Mouse (Mus musculus): Measurements from ENCODE around the gene Palm2. TPM values are rescaled to one million over a fixed set of nuclear protein-coding genes. Genes with fewer than 3 reads are reported as not detected.

The Palm2 gene
- total RNA-seq, 2 experiments from 2014 or later, result 10.3 to 43.5 TPM

DNA sequence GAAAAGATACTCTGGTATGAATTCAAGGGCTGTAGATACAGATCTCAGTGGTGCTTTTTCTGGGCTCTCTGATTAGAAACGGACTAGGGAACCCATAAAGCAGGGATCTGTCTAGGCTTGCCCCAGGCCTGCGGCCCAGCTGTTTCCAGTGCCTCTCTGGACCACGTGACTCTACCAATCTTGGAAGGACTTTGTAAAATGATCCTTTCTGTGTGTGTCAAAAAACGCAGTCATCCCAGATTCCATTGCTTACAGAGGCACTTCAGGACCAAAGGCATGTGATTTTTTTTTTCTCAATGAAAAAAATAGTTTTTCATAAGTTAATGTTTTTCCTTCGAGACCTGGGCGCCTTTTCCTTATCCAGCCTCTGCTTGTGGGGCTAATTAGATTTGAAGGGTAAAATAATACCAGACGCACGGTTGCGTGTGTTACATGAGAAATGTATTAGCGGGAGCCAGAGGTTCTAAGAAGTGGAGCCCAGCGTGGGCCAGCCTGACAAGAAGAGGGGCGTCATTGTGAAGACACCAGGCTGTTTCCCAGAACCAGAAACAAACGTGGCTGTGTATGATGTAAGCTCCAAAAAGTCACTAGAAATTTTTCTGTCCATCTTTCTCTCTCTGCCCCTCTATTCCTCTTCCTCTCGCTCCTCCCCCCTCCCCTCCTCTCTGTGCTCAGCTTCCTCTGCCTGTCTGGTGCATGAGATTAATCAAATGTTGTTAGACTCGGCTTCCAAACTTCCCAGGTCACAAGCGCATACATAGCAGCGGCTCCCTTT lies 177.4 kb downstream of the Palm2 start:
- no peak for DNase-seq (ENCODE audit: low spot score in 2 of 2)

DNA sequence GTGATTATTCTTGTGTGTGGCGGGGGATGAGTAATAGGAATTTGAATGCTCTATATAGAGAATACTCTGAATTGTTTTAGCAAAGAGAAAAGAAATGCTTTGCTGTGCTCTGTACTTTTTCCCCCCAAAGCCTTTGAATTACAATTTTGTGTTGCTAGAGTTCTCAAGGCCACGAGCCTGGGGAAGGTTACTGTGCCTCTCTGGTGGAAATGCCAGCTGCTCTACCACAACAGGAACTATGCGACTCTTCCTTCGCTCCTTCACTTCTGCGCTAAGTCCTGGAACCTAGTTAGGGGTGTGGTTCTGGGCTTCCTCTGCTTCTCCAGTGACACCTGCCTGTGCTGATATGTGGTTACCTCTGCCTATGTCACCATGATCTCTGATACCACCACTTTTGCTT lies 178.7 kb downstream of the Palm2 start:
- no peak for DNase-seq (ENCODE audit: low spot score in 2 of 2)

DNA sequence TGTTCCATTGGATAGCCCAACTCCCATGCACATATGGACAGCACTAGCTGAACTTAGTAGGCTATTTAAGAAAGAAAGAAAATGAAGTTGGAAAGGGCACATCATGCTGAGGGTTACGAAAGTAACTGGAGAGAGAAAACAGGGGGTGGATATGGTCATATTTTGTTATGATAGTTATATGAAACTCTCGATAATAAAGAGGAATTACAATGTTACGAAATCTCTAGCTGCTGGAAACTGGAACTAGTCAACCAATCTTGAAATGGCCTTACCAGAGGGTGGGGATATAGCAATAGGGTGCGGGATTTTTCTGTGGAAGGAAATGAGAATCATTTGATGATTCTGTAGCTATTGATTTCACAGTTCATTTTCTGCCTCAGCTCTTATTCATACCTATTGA lies 180.6 kb downstream of the Palm2 start:
- DNase-seq (ENCODE audit: low spot score in 2 of 2), result no peak

DNA sequence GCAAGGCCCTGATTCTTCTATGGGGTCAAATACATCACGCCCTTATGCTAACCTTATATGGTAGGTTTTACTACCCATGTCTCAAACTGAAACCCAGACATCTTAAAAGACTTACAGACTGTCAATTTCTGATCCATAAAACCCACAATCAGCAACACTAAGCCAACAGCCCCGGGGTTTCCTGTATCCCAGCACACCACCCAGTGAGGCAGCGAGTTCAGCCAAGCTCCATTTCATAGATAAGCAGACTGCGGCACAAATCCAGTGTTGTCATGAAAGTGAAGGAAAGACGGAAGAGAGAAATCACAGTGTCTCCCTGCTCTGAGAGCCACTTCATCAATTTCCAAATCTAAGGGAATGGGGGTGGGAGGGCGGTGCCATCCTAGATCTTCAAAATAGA lies 184.7 kb downstream of the Palm2 start:
- DNase-seq (ENCODE audit: low spot score in 2 of 2), result no peak

DNA sequence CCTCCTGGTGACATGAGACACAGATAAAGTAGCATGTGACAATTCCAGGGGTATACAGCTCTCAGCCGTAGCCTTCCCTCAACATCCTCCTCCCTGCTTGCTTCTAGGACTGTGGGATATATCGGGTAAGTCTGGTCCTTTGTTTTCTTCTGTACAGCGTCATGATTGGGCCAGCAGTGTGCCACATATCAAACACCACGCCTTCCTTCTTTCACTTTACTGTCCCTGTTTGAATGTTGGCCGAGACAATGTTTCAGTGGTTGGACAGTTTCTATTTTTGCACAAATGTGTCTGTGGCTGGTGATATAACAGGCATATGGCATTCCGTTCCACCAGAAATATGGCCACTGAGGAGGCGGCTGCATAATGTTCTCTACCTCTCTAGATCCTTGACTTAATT lies 188.8 kb downstream of the Palm2 start:
- no peak for DNase-seq (ENCODE audit: low spot score in 2 of 2)

DNA sequence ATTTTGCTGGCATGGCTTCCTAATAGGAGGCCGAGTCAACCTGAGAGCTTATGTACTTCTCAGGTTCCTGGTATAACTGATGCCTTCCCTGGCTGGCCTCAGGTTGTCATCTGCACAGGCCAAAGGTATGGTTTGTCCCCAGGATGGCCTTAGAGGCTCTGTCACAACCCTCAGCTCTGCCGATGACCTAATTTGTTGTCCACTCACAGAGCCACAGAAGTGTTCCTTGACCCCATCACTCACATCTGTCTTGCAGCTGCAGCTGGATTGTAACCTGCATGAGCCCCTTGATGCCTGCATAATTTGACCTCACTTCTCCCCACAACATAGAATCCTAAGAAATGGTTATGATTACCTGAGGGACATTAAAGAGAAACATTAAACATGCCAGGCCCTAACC lies 190.8 kb downstream of the Palm2 start:
- no peak for DNase-seq (ENCODE audit: low spot score in 2 of 2)

DNA sequence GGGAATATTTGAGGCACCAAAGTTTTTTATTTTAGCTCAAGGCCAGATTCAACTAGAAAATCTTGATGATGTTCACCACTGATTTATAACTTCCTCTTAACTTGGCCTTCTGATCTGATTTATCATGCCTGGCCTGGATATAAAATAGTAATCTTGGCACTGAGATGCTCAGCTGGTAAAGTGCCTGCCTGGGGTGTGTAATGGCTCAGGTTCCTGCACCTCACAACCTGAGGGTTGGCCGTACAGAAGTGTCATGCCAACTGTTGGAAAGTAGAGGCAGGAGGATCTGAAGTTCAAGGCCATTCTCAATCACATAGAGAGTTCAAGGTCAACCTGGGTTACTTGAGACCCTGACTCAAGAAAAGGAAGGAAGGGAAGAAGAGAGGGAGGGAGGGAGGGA lies 191.3 kb downstream of the Palm2 start:
- no peak for DNase-seq (ENCODE audit: low spot score in 2 of 2)

DNA sequence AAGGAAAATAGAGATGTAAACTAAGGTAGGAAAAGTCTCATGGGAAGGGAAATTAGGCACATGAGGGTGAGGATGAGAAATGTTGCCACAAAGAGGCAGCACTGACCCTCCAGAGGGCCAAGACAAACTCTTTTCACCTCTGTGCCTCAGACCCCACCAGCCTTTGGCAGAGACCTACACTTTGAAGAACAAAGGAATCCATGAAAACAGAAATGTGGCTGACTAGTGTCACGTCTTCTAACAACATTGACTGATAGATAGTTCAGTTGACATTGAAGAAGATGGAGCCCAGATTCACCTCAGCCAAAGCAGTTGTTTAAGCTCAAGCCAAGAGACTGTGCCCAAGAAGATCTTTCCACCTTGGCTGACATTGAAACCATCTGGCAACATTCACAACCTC lies 191.7 kb downstream of the Palm2 start:
- no peak for DNase-seq (ENCODE audit: low spot score in 2 of 2)

DNA sequence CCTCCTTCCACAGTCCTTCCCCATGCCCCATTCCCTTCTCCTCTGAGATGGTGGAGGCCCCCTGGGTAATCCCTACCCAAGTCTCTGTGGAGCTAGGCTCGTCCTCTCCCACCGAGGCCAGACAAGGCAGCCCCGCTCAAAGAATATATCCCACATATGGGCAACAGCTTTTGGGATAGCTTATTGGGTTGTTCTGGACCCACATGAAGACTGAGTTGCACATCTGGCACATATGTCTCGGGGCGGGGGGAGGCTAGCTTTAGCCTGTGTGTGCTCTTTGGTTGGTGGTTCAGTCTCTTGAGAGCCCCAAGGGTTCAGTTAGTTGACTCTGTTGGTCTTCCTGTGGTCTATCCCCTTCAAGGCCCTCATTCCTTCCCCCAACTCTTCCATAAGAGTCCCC lies 192.9 kb downstream of the Palm2 start:
- DNase-seq (ENCODE audit: low spot score in 2 of 2), result no peak

DNA sequence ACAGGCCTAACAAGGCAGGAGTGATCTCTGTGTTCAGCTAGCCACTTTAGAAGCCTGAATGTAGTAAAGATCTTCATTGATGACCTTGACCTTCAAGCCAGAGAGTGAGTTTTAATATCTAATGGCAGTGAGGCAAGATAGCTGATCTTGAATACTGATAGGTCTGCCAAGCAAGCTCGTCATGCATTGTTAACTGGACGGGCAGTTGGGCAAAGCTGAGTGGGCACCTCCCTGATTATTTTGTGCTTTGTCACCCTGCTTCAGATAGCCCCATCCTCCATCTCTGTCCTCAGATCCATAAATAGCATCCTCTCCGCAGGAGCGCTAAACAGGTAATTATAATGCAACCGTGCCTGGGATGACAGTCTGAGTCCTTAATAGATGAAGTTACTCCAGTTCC lies 198.3 kb downstream of the Palm2 start:
- DNase-seq (ENCODE audit: low spot score in 2 of 2), result no peak

DNA sequence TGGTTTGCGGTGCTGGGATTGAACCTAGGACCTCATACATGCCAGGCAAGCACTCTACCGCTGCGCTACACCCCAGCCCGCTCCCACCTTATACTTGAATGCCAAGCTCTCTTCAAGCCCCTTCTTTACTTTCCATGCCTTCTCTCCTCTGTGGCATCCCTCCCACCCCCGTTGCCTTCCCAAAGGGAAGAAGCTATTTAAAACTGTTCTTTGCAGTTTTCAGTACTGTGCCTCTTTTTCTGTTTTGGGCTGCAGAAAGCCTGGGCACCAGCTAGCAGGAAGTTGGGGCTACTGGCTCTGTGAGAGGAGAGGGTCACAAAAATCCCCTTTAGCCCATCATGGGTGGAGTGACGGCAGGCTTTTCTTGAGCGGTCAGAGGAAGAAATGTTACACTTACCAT lies 199.0 kb downstream of the Palm2 start:
- no peak for DNase-seq (ENCODE audit: low spot score in 2 of 2)

DNA sequence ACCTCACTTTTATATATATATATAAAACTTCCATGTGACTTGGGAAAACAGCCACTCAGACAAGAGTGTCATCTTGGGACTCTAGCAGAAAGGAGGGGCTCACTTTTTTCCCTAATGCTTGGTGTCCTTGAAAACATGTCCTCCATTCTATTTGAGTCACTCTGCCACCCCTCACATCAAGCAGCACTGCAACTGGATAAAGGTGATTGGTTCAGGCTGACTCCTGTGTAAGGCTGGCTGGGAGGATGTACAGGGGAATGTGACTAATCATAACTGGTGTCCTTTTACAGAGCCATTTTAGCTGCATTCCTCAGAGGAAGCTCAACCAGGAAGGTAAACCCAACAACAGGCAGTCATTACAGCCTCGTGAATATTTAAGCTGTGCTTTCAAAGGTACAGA lies 200.9 kb downstream of the Palm2 start:
- DNase-seq (ENCODE audit: low spot score in 2 of 2), result no peak

DNA sequence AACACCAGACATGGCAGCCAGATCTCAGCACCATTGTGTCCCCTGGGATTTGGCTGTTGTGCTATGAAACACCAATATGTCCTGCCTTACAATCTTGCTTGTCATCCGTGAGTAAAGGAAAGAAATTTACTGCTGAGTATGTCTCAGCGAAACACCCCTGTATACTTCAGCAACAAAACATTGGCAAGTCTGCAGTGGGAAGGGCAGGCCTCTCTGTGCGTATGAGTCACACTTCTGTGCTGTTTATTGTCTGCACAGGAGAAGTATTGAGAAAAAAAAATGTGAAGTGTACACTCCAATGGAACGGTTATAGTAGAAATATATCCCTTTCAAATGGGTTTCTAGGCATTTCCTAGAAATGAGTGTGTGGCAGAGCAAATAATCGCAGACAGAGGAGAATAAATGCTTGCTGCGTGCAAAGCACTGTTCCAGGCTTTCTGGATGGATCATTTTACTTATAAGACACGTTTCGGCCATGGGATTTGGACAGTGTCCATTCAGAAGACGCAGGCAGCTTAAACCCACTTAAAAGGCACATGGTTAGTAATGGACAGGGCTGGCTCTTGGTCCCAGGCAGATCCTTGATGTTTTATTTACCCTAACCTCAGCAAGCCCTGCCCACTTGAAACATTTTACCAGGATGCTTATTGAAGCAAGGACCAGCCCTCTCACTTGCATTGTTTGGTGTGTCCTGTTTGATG lies 202.9 kb downstream of the Palm2 start:
- DNase-seq (ENCODE audit: low spot score in 2 of 2), result no peak

DNA sequence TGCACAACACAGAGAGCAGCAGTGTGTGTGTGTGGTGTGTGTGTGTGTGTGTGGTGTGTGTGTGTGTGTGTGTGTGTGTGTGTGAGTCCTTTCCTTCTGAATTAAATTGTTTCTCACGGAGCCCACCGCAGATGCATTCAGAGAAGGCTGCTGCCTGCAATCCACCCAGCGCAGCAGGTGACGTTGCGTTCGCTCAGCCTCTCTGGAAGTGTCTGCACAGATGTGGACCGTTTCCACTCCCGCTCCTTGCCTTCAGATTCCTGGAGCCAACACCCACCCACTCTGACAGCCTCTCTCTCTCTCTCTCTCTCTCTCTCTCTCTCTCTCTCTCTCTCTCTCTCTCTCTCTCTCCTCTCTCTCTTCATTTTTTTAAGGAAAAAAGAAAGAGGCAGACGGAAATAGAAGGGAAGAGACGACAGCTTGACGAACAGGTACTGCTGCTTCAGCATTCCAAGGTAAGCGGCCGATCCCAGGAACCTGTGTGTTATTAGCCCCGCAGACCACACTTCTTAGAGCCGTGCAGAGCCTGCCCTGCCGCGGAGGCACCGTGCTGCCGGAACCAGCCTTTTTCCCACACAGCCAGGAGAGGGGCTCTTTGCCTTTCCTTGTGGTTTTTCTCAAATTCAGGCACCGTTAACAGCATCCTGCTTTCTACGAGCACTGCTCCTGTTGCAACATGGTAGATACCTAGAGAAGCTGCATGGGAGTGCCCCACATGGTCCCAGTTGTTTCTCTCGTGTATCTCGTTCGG lies 203.8 kb downstream of the Palm2 start:
- no peak for DNase-seq (ENCODE audit: low spot score in 2 of 2)

DNA sequence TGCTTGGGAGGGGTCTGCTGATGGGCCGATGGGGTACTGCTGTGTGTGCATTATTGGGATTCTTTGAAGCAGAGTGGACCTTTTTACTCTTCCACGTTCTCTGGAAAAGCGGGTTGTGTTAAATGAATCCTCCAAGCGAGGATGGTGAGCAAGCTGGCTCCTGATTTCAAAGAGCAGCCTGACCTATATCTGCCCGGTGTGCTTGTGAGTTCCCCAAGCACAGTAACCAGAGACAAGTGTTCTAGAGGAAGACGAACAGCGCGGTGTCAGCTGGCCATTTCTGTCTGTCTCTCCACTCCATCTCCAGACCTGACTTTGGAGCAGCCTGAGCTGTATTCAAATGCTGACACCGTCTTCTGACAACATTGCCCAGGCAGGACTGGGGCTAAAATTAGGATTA lies 204.9 kb downstream of the Palm2 start:
- DNase-seq (ENCODE audit: low spot score in 2 of 2), result no peak

DNA sequence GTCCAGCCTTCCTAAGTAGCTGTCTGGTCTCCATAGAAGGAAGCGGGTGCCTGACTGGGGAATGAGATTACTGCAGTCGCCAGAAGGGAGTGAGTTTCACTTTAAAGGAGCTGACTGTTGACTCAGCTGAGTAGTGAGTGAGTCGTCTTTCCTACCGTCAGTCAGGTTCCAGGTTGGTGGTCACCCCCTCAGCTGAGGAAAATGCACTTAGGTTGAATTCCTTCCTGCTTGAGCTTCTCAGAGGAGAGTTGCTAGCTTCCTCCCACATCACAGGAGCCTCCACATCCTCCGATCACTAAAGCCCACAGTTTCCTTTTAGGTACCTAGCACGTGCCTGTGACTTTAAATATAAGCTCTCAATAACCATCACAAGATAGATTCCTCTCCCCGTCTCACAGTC lies 206.2 kb downstream of the Palm2 start:
- DNase-seq (ENCODE audit: low spot score in 2 of 2), result no peak

DNA sequence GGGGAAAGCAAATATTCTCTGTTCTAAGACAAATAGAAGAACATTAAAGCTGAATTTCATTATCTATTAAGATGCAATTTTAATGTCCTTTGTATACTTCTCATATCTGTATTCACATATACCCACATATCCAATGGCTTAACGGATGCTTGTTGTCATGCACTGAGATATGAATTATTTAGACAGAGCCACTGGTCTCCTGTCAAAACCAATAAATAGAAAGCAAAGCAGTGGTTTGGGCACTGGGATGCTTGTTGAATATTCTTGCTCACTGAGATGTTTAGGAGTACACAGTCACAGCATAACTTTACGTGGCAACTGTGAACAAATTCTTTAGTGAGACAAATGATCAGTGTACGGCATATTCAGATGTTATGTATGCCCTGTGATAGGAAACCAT lies 206.9 kb downstream of the Palm2 start:
- DNase-seq (ENCODE audit: low spot score in 2 of 2), result no peak

DNA sequence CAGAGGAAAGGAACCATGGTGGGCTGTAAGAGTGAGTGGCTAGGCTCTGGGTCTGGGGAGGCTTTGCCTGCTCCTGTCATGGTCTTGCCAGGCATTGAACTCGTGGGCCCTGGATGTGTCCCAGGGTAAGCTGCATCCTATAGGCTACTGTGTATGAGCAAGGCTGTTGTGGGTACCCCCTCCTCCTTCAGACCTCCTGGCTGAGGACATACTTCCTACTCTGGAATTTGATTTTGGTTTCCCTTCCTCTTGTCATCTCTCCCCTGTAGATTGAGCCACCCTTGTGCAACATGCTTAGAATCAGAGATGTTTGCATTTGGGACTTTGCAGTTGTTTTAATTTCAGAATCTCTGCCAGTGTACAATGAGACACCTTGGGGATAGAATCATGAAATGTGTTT lies 216.9 kb downstream of the Palm2 start:
- DNase-seq (ENCODE audit: low spot score in 2 of 2), result no peak

DNA sequence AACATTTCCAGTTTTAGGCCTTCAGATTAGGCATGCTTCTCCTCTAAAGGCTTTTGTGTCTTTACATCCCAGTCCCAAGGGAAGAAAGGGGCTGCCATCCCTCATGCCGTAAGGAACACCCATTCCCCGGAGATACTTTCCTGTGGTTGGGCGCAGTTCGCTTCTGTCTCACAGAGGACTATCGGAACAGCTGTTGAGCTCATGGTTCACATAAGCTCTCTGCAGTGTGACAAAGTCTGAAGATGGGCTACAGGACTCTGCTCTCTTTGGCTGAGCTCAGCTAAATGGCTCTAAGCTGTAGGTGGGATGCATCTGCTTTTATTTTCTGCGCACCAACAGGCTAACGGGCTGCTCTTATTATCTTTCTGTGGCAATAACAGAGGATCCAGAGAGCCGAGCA lies 217.5 kb downstream of the Palm2 start:
- no peak for DNase-seq (ENCODE audit: low spot score in 2 of 2)

DNA sequence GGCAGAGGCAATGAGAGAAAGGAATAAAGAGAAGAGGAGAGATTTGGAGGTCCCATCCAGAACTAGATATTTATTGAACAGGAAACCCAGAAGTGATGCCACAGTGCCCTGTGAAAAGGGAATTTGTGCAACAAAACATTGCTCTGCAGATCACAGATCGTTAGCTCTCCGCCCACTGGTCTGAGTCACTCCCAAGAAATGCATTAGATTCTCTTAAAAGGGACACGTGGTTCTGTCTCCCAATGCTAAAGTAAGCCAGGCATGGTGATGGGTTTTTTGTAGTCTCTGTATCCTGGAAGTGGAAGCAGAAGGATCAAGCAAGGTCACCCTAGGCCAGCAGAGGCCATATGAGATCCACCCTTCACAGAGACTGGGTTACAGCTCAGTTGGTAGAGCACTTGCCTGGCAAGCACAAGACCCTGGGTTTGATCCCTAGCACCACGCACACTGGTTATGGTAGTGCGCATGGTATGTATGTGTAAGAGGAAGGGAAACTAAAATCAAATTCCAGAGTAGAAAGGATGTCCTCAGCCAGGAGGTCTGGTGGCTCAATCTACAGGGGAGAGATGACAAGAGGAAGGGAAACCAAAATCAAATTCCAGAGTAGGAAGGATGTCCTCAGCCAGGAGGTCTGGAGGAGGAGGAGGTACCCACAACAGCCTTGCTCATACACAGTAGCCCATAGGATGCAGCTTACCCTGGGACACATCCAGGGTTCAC lies 218.3 kb downstream of the Palm2 start:
- no peak for DNase-seq (ENCODE audit: low spot score in 2 of 2)

DNA sequence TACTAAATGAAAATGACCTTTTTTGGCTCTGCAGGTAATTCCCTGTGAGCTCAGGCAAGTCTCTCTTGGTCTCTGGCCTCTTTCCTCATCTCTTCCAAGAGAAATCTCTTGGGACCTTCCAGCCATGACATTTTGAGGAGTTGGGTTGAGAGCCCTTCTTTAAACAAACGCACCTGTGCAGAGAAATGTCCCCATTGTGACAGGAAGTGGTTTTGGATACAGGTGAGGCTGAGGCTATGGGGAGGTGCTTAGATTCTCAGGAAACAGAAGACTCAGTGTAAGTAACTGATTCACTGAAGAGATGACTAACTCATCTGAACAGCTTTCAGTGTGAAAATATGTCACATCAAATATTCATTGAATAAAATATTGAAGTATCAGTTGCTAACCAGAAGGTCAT lies 221.9 kb downstream of the Palm2 start:
- DNase-seq (ENCODE audit: low spot score in 2 of 2), result no peak

DNA sequence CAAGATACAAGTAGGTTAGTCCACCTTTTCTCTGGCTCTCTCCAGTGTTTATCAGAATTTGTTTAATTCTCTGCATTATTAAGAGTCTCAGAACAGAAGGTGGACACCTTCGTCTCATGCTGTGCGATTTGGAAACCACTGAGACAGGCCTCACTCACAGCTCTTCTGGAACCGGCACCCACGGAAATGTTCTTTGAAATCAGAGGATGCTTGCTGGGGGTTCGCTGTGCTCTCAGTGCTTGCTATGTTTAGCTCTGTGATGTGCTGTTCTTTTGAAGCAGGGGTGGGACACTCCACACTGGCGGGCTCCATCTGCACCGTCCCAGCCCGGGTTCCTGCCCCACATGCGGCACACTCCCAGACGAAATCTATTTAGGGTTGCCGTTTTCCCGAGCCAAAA lies 222.3 kb downstream of the Palm2 start:
- DNase-seq (ENCODE audit: low spot score in 2 of 2), result no peak
